Mouse (Mus musculus) CD4-positive, CD25-positive, alpha-beta regulatory T cell, adult 9 weeks (primary cell): ENCODE measurements around the gene Olfr668. TPM values are rescaled to one million over a fixed set of nuclear protein-coding genes. Genes with fewer than 3 reads are reported as not detected.

Experiments
- polyA plus RNA-seq: library from polyadenylated mRNA; unstranded; fragments of 100-300 nt; shearing (Covaris generic); gene quantifications from one replicate; pipeline ENCODE4 v1.2.1, GENCODE M21; 2017

Gene Olfr668
- not detected for polyA plus RNA-seq

GRCm38 (mm10) chr7:104927957-104928356 lies at the start of gene Olfr668:
Olfr668 (minus strand) TSS chr7:104928057.

DNA sequence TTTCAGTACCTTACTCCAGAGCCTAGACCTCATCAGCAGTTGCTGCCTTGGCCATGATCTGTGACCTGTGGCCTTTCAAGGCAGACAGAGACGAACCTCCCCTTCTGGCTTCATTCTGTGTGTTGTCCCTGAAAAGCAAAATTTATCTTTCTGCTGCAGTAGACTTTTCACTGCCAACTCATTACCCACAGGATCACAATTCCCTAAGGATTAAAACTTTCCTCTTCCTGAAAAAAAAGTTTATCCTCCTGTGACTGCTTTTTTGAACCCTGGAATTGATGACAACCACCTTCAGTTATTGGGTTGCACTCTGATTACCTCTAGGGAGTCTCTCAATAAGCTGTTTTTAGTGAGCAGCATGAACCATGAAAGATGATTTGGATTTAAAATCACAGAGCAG lies 34.7 kb upstream of the Olfr668 start, which contains the start of gene Olfr670:
Gene Olfr670 (minus strand): TSS at position 101 of the 400 bp plus-strand sequence.

GRCm38 (mm10) chr7:104933940-104934339 lies 6.1 kb upstream of the Olfr668 start, which contains the start of gene Olfr669:
Olfr669 (plus strand) TSS chr7:104934240.

DNA sequence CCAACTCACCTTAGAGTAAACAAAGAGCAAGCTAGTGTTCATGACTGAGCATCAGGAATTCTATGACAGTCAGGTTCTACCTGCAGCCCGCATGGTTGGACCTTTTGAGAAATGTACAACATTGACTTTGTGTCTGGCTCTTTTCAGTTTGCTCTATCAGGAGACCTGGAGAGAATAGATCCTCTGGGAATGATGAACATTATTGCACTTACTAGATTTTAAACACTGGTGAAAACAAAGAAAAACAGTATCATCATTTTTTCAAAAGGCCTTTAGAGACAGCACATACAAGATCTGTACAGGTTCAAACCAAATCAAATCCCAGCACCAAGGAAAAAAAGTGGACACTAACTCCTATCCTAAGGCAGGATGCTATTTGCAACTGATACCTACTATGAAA lies 6.5 kb downstream of the Olfr668 start, which contains the start of gene Olfr667:
Gene Olfr667 (minus strand): TSS at position 101 of the 400 bp plus-strand sequence.

GRCm38 (mm10) chr7:104895852-104896251 lies 32.0 kb downstream of the Olfr668 start, which contains the start of gene Olfr666:
Olfr666 (minus strand) TSS chr7:104895952.

GRCm38 (mm10) chr7:104877731-104878130 lies 50.1 kb downstream of the Olfr668 start, which contains the start of gene Olfr665:
Olfr665 (plus strand) TSS chr7:104878031.

Other genes starting within 250 kb of the Olfr668 start
- gene Olfr661, start 241.6 kb downstream of the Olfr668 start, polyA plus RNA-seq = not detected
- not detected for gene Usp17le, start 150.6 kb downstream of the Olfr668 start, polyA plus RNA-seq
- gene Usp17lb, start 85.5 kb downstream of the Olfr668 start, polyA plus RNA-seq = not detected
- gene Usp17la, start 71.0 kb downstream of the Olfr668 start, polyA plus RNA-seq = not detected
- not detected for gene Olfr665, start 50.0 kb downstream of the Olfr668 start, polyA plus RNA-seq
- gene Olfr666, start 32.1 kb downstream of the Olfr668 start, polyA plus RNA-seq = not detected
- gene Olfr667, start 6.6 kb downstream of the Olfr668 start, polyA plus RNA-seq = not detected
- gene Olfr669, start 6.2 kb upstream of the Olfr668 start, polyA plus RNA-seq = not detected
- not detected for gene Olfr670, start 34.6 kb upstream of the Olfr668 start, polyA plus RNA-seq
- gene Olfr671, start 51.1 kb upstream of the Olfr668 start, polyA plus RNA-seq = not detected
- gene Olfr672, start 74.0 kb upstream of the Olfr668 start, polyA plus RNA-seq = not detected
- gene Olfr675, start 100.4 kb upstream of the Olfr668 start, polyA plus RNA-seq = not detected
- gene Olfr676, start 104.6 kb upstream of the Olfr668 start, polyA plus RNA-seq = not detected
- gene Olfr677, start 123.3 kb upstream of the Olfr668 start, polyA plus RNA-seq = not detected
- gene Olfr678, start 136.4 kb upstream of the Olfr668 start, polyA plus RNA-seq = not detected
- gene Olfr679, start 153.1 kb upstream of the Olfr668 start, polyA plus RNA-seq = not detected
- not detected for gene Olfr680-ps1, start 164.8 kb upstream of the Olfr668 start, polyA plus RNA-seq
- gene Olfr681, start 188.8 kb upstream of the Olfr668 start, polyA plus RNA-seq = not detected
- gene Olfr683, start 219.0 kb upstream of the Olfr668 start, polyA plus RNA-seq = not detected
- gene Olfr684, start 235.6 kb upstream of the Olfr668 start, polyA plus RNA-seq = not detected